Mouse (Mus musculus) skeletal muscle tissue, adult 2 months (tissue): ENCODE measurements around the gene Dusp6.
"Not testable (repeated sequence)": the region's sequence is repeated elsewhere in the genome, so short reads cannot be mapped to it uniquely, and the experiment has no call there.

ENCODE experiments used
- DNase-seq: peaks from one replicate; pipeline ENCODE4 v3.0.0-alpha.2; 2012; ENCODE audit warnings: low read depth, low spot score

Gene Dusp6

DNA sequence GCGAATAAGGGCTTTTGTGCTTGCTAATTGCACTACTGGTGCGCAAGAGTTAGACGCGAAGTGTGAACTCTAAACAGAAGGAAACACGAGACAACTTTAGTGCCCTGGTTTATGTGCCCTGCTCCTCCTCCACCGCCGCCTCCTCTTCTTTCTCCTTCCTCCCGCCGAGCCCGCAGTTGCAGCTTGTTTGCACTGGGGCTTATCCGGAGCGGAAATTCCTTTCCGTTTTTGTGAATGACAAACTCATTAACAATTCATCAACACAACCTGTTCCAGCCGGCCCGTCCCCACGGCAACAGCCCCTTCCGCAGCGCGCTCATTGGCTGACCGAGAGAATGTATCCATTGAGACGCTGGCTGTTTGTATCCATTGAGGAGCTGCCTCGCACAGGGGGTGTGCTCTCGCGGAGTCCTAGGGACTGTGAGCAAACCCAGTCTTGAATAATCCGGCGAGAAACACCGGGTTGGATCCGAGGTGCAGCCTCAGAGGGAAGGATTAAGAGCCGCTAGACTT lies at the start of gene Dusp6:
TSS of gene Dusp6 (plus strand) at position 365 of the 513 bp plus-strand sequence.
- DNase-seq: peak; percentile 92

DNA sequence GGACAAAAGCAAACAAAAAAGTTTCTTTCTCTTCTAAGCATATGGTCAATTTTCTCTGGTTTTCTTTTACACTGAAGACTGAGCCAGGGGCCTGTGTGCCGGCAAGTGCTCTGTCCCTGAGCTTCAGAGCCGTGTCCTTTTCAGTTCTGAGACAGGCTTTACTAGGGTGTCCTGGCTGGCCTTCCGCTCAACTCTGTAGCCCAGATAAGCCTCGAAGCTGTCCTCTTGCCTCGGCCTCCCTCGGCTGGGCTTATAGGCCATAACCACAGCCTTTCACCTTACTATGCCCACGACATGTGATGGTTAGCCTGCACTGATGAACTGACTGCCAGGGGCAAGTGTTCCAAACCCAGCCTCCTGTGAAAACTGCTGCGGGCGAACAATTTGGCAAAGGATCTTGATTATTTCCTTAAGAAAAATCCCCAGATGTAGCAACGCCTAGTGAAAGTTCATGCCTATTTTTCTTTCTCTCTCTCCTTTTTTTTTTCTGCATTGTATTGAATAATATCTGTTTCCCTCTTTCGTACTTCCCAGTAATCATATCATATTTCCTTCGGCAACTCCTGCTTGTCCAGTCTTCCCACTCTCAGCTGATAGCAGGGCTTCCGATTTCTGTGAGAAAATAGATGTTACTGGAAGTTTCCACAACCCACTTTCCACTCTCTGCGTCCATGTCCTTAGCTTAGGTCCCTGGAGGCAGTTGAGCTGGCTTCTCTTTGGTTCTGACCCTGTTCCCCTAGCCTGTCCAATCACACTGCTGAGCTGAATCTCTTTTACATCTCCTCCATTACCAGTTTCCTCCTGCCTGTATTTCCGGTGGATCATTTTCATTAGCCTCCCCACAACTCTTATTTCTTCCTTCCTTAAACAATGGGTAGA lies 48.4 kb upstream of the Dusp6 start:
- DNase-seq: no peak

DNA sequence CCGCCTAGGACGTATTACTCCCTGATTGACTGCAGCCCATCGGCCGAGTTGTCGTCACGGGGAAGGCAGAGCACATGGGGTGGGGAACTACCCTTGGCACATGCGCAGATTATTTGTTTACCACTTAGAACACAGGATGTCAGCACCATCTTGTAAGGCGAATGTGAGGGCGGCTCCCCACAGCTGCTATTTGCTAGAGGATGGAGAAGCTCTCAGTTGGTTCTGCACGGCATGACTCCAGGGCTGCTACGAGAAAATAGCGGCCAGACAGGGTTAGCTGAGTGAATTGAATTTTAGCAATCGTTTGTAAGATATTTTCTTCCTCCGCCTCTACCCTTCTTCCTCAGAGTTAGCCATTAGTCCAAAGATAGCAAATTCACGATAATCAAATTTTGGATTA lies 46.5 kb upstream of the Dusp6 start:
- not testable (repeated sequence) for DNase-seq

DNA sequence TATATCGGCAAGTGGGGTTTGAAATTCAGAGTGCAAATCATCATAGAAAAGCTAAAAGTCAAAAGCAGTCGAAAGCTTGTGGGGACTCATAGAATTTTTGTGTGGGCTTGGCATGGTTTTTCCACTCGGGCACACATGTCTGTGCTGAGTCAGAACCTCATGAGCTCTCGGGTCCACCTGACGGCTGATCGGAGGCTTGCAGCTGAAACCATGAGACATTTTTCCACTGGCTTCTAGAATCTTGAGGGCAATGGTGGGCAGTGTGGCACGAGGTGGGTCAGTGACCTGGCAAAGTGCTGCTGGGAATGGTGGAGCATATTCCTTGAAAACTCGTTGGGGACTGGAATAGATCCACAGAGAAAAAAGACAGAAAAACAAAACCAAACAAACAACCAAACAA lies 41.5 kb upstream of the Dusp6 start:
- DNase-seq: no peak

DNA sequence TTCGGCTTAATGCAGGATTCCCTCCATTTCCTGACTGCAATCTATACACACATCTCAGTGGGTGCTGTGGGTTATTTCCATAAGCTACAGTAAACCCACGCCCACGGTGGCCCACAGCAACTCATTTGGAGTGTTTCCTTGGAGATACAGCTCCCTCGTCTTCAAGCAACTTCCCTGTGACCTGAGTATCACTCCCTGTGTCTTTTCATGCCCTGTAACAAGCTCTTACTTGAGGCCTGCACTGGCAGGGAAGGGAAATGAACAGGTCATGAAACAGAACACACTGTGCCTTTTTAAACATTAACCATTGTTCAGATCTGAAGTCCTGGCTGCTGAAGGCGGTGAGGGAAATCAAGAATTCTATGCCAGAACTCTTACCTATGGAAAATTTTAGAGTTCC lies 40.3 kb upstream of the Dusp6 start:
- DNase-seq: no peak

DNA sequence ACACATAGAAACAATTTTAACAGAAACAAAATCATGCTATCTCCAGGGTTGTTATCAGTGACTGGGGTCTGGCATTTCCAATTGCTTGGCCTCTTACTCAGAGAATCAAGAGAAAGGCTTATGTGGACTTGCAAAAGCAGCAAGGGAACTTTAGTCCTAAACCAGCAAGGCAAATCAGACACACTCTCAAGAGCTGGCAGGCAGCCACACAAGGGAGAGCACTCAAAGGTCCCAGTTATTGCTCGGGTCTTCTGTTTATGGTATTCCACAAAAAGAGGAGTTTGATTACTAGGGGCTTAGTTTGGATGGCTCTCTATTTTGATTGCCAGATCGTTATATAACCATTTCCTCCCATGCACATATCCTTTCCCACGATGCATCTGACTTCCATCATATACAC lies 38.8 kb upstream of the Dusp6 start:
- DNase-seq: no peak

DNA sequence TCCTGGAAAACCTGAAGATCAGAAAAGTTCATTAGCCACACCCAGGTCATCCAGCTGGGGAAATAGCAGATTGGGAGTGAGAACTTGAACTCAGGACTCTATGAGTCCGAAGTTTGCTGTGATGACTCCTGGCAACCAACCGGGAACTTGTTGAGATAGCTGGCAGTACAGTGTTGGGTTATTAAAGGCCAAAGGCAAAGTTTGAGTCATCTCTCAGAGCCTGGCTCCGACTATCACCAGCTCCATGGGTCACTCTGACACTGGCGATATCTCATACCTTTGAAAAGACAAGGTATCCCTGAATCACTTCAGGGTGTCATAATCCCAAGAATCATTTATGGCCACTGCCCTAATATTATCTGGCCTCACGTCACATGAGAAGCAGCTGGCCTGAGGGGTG lies 36.2 kb upstream of the Dusp6 start:
- DNase-seq: no peak

DNA sequence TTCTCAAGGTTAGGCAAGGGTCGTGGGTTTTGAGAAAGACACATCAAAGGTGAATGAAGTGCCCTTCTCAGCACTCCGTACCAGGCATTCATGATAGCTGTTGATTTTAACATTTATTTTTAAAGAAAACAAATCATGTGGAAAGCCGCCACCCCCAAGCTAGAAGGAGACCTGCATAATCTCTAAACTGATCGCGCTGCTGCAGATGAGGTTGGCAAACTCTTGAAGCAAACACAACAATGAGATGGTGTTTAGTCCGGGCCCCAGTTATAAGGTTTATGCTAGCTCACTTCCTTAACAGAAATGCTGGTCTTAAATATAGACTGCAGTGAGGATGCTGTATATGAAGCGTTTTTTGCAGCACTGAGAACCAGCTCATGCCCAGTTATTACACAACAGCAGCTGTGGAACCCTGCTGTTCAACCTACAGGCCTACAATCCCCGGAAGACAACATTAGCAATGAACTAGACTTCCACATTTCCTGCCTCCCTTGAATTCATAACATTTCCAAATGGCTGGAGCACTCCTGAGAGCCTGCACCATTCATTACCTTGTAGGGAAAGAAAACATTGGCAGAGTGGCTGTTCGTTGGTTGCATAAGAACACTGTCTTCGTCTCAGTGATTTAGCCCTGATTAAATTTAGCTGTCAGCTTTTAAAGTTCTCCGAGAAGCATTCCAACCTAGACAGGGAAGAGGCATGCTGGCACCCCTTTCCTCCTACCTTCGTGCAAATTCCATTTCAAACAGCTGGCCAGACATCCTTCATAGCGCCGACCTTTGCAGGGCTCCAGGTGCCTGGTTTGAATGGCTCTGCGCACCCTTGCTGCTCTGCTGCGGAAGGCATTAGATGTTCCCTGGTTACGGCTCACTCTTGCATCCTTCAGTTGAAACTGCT lies 34.8 kb upstream of the Dusp6 start:
- no peak for DNase-seq

DNA sequence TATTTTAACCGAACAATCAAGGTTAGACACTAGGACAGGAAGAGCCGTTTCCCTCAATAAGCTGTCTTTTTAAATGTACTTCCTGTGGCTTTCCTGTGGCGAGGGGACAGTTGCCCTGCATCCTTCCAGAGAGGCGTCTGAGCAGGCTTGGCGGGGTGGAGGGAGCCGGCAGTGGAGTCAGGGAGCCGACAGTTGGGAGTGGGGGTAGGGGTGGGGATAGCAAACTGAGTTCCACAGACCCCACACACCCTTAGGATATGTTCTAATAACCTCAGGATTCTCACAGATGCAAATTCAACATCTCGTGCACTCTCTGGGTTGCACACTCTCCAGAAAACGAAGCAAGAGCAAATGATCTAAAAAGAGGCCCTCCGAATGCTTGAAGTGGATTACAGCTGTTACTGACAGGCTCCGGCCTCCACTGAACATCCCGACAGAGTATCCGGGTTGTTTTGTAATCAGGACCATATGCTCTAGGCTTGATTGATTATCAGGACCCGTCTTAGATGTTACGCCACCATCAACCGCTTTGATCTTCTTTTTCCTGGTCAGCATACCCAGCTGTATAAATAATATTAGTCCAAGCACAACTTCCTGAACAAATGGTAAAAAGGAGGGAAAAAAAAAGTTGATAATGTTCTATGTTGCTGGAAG lies 33.9 kb upstream of the Dusp6 start:
- no peak for DNase-seq

DNA sequence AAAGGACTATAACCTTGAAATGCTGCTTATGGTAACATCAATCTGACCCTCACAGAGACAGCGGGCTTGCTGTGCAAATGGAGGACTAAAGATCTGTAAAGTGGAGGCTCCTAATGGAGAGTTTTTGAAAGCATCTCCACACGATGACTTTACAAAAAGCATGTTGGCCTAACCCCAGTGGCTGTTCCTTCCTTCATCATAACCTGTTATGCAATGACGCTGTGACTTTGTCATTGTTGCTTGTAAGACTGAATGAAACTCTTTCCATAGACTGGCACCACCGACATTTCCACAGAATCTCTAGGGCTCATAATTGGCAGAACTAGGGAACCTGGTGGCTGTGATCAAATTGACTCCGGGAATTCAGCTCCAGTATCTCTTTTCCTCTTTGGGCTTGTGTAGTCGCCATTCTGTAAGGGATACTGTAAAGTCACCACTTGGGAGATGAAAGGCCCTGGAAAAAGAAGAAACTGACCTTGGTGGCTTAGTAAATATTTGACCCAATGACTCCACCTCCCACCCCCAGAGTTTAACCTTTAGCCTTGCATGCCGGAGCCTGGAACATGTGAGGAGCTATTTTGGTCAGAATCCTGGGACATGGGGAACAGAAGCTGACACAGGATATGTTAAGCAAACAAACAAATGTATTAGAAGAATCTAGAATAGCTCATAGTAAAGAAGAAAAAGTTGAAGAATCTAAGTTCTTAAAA lies 30.4 kb upstream of the Dusp6 start:
- no peak for DNase-seq

DNA sequence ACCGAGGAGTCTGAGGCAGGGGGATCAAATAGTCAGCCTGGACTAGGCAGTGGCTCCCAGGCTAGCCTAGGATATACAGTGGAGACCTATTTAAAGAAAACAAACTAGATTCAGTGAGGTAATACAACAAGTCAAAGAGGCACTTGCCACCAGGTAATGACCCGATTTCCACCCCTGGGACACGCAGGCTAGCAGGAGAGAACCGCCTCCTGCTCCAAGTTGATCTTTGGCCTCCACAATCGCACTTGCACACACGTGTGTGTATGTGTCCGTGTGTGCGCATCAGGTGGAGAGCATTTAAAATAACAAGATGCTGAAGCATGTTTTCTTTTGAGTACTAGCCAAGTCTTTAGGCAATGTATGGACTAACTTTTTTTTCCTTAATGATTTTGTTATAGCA lies 28.7 kb upstream of the Dusp6 start:
- no peak for DNase-seq

DNA sequence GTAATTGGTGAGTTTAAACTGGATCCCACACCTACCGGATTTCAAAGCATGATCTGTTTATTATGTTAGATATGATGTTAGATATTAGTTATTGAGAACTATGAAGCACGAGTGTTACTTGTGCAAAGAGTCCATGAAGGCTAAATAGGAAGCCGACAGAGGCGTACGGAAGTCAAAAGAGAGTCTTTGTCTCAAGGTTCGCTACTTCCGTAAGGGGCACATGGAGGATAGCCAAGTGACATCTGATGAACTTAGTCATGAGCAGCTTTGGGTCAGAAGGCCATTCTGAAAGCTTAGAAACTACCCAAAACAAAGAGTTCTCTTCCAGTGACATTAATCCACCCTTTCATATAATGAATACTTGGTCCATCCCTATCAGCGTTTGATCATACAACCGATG lies 27.9 kb upstream of the Dusp6 start:
- no peak for DNase-seq

DNA sequence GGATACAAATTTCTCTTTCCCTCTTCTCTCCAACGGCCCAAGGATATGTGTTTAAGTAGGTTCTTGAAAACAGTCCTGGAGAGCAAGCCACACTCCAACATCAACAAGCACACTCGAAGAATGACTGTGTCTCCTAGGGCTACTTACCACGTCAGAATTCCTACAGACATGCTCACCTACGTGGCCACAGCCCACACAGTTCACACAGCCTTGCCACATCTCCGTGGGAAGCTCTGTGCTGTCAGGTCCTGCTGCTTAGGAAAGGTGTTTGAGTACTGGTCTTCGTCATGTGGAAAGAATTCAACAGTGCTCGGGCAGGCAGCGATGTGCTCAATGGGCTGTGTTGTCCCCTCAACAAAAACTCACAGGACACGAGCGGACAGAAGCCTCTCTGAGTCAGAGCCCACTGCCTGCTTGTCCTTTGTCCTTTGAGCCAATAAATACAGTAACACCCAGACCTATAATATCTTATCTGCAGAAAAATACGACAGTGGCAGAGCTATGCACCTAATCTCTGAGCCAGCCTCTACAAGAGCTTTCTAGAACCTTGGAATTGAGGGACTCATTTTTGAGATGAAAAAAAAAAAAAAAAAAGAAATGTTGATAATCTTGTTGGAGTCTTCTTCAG lies 25.7 kb upstream of the Dusp6 start:
- DNase-seq: no peak

DNA sequence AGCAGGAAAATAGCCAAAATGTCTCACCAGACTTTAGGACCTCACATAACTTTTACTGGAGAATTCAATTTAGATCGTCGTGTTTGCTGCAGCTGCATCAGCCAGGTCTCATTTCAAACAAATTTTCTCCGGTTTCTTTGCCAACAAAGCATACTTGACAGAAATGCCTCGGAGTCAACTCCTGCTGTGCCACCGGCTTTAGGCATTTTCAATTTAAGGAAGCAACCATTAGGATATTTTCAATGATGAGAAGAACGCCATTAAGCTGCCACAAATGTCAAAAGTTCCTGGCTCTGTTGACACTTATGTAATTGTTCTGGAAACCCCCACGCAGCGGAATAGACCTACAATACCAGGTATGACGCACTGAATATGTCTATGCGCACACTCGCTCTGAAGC lies 24.5 kb upstream of the Dusp6 start:
- no peak for DNase-seq

DNA sequence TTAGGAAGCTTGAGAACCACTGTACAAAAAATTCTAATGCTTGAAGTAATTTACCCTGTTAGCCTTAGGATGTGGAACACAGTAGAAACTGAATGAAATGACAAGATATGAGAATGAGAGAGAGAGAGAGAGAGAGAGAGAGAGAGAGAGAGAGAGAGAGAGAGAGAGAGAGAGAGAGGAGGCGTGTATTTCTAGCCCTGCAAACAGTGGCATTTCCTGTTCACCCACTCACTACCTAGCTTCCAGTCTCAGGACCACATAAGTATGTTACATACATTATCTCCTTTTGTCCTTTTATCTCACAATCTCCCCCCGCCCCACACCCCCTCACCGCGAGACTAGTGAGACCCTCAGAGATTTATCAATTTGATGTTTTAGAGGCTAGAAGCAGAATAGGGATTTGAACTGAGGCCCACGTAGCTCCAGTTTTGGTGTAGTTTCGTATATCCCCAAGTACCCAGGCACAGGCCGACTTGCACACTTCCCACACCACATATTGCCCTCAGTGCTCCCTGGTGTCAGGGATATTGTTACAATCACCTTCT lies 21.7 kb upstream of the Dusp6 start:
- no peak for DNase-seq

DNA sequence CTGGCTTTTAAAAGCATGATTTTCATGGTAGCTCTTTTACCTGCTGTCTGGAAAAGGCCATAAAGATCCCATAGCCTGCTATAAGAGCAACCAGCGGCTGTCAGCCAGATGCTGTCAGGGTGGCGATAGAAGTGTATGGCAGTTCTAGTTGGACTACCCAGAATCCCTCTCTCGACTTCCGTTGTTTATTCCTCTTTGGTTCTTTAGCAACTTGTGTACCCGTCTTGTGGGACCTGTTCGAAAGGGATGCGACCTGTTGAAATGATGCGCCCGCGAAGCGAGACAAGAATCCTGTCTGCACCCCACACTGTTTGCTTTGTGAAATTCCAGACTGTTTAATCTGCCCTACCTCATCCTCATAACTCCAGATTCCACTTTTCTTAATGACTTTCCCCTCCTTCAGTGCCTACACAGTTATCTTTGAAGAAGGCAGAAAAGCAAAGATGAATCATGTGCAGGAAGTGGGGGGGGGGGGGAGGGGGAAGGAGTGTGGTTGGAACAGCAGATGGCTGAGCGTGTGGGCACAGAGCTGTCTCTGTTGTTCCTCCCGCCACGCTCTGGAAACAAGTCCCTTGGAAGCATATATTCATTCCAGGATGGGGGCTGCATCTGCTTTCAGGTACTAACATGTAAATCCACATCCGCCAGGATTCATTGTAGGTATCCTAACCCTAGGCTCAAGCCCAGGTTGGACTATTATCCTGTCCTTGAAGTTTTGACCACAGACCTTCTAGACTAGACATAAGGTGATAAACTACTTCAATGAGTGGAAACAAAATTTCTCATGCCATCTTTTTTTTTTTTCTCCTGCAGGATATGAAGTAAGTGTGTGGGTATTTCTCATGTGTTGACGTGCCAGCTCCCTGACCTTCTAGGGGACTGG lies 21.0 kb upstream of the Dusp6 start:
- no peak for DNase-seq

DNA sequence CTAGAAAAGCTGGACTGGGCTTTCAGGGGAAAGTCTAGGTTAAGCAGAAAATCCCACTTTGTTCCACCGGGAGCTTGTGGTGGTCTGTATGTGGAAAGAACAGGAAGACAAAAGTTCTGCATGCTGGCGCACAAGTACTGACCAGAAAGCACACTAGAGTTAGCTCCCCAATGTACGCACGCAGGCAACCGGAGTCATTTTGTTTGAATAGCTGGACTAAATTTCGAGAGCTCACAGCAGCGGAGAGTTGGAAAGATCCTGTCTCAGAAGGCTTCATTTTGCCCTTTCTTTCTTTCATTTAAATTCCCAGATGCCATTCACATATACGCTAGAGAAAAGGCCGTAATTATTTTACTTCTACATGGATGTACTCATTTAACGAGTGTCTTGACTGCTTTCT lies 20.3 kb upstream of the Dusp6 start:
- DNase-seq: no peak

DNA sequence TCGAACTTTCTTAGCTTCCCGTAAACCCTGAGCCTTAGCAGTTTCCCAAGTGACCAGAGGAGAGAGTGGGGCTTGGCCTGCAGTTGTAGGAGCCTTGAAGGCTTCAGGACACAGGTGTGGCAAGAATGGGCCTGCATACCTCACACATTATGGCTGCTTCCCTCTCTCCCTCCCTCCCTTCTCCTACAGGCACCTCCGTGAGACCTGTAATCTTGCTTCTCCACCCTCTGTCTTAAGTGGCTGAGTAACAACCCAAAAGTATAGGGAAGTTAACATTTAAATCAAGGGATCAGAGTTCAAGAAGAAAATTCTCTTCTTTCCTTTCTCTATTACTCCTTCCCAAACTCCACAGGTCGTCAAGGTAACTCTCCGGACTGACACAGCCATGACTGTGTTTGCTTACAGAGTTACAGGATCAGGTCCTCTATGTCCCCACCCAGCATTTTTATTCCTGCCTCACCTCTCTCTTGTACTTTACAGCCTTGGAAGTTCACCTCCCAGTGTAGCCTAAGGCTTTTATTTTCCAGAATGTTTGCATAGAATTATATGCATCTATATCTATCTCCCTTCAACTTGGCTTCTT lies 19.0 kb upstream of the Dusp6 start:
- DNase-seq: no peak

DNA sequence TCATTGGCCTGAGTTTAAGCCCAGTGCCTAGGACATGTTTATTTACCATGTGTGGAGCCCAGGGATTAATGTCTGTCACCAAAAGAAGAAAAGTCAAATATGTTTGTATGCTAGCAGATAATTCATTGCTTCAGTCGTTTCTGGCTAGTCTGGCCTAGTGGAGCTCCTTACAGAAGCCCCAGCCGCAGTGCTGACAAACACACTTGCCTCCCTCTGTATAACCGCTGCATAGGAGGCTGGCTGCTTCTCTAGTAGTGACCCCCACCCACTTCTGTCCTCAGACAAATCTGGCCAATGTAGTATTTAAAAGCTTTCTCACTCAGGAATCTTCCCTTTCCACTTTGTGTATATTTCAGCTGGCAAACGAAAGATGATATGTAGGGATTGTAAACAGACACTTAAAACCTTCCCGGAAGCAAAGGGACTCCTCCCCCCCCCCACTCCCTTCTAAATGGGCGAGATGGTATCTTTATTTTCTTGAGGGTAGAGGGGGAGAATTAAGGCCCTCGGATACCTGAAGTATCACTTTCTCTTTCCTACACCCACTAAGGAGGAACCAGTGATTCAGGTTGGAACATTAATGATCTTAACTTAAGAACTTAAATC lies 18.3 kb upstream of the Dusp6 start:
- DNase-seq: no peak
